Comparison of ENCODE assay signal across 28 mouse cellular contexts in genomic region chr12:57476876-57477275, GRCm38 (mm10).
"Had no signal": no experiment of that assay in that cellular context is flagged by ENCODE, and none has a peak within 500 bp of the region (broad histone marks: within the 10 kb centered on the region; RNA-seq: fewer than 3 reads in every experiment).

No protein-coding gene starts in this region.

- H3K4me3 ChIP-seq: gastrocnemius, adult 2 months; heart, embryonic 10.5 days; heart, embryonic 12.5 days; hindbrain, embryonic 10.5 days; hindbrain, embryonic 12.5 days; intestine, embryonic 15.5 days; kidney, embryonic 15.5 days; limb, embryonic 13.5 days; limb, embryonic 15.5 days; liver, embryonic 13.5 days; liver, embryonic 15.5 days had no signal

- H3K36me3 ChIP-seq: heart, embryonic 10.5 days; heart, embryonic 12.5 days; hindbrain, embryonic 10.5 days; hindbrain, embryonic 12.5 days; intestine, embryonic 15.5 days; kidney, embryonic 15.5 days; limb, embryonic 13.5 days; limb, embryonic 15.5 days; liver, embryonic 13.5 days; liver, embryonic 15.5 days had no signal

- H3K9ac ChIP-seq: heart, embryonic 12.5 days; hindbrain, embryonic 12.5 days; hindbrain, embryonic 14.5 days; intestine, embryonic 15.5 days; kidney, embryonic 15.5 days; limb, embryonic 13.5 days; limb, embryonic 15.5 days; liver, embryonic 13.5 days; liver, embryonic 15.5 days had no signal

- H3K4me2 ChIP-seq: heart, embryonic 12.5 days; hindbrain, embryonic 12.5 days; hindbrain, embryonic 14.5 days; intestine, embryonic 15.5 days; kidney, embryonic 15.5 days; limb, embryonic 13.5 days; limb, embryonic 15.5 days; liver, embryonic 13.5 days; liver, embryonic 15.5 days had no signal

- H3K27me3 ChIP-seq: heart, embryonic 12.5 days; hindbrain, embryonic 12.5 days; intestine, embryonic 15.5 days; kidney, embryonic 15.5 days; limb, embryonic 13.5 days; limb, embryonic 15.5 days; liver, embryonic 13.5 days; liver, embryonic 15.5 days had no signal

- DNase-seq: gastrocnemius, adult 2 months; gastrocnemius, postnatal 10 days; gastrocnemius, postnatal 25 days; heart, adult 18-20 months; heart, postnatal 10 days; heart, postnatal 4 days; kidney, adult 18-20 months; kidney, adult 8-10 months; kidney, postnatal 14 days; kidney, postnatal 36 days; layer of hippocampus, adult 9-11 months; layer of hippocampus, postnatal 36 days; left cerebral cortex, postnatal 4 days; liver, embryonic 13.5 days had no signal

- H3K9me3 ChIP-seq: heart, embryonic 10.5 days; heart, embryonic 12.5 days; hindbrain, embryonic 10.5 days; hindbrain, embryonic 12.5 days; intestine, embryonic 15.5 days; kidney, embryonic 15.5 days; limb, embryonic 13.5 days; limb, embryonic 15.5 days; liver, embryonic 13.5 days; liver, embryonic 15.5 days had no signal

- H3K4me1 ChIP-seq: heart, embryonic 10.5 days; heart, embryonic 12.5 days; hindbrain, embryonic 10.5 days; hindbrain, embryonic 12.5 days; intestine, embryonic 15.5 days; kidney, embryonic 15.5 days; limb, embryonic 13.5 days; liver, embryonic 13.5 days; liver, embryonic 15.5 days had no signal

- ATAC-seq: hindbrain, embryonic 16.5 days; inflammation-experienced regulatory T-cells, adult 6 months; intestine, embryonic 15.5 days; intestine, postnatal 0 days had no signal

- H3K27ac ChIP-seq: gastrocnemius, adult 2 months; heart, embryonic 10.5 days; hindbrain, embryonic 10.5 days; hindbrain, embryonic 12.5 days; hindbrain, embryonic 14.5 days; intestine, embryonic 15.5 days; kidney, embryonic 15.5 days; kidney, postnatal 0 days; limb, embryonic 13.5 days; limb, embryonic 15.5 days; liver, embryonic 13.5 days; liver, embryonic 15.5 days had no signal
